Mouse (Mus musculus) cerebellum, adult 2 months (tissue): ENCODE data around the gene Ptpra.

Experiments
- CTCF ChIP-seq: fragments of 200-500 bp; IDR thresholded peaks from 2 replicates; pipeline ENCODE4 v1.5.1; 2011; ENCODE audit warnings: low read depth, mild to moderate bottlenecking, control low read depth, low read length, moderate library complexity, borderline replicate concordance; ENCODE audit not compliant: insufficient read depth
- POLR2A ChIP-seq: fragments of 200-500 bp; IDR thresholded peaks from 2 replicates; pipeline ENCODE4 v1.6.1; 2011; ENCODE audit warnings: low read length, control low read depth, borderline replicate concordance; ENCODE audit not compliant: insufficient read depth

- TF ChIP-seq POLR2A (no peak), CTCF (peak; percentile 52; the same call in 1 of the 2 replicates)
Observed at GRCm38 (mm10) chr2:130433152-130433551, 16.9 kb upstream of the Ptpra start.
